Mouse (Mus musculus) bone marrow macrophage, adult 2 months (primary cell): ENCODE results near the gene Cpm. TPM values are rescaled to one million over a fixed set of nuclear protein-coding genes. Genes with fewer than 3 reads are reported as not detected.

Experiments used
- H3K27ac ChIP-seq: 2 replicates; pipeline ENCODE4 v1.5.1; 2012; ENCODE audit warnings: low read depth, low read length; ENCODE audit not compliant: insufficient read depth
- H3K4me1 ChIP-seq: 2 replicates; pipeline ENCODE4 v1.6.1; 2012; ENCODE audit warnings: low read length; ENCODE audit not compliant: control insufficient read depth, insufficient read depth
- H3K4me3 ChIP-seq: 2 replicates; pipeline ENCODE4 v1.5.1; 2012; ENCODE audit warnings: mild to moderate bottlenecking, low read length, moderate library complexity; ENCODE audit not compliant: insufficient read depth
- CTCF ChIP-seq: IDR thresholded peaks from 2 replicates; pipeline ENCODE4 v1.5.1; 2012; ENCODE audit warnings: low read depth, mild to moderate bottlenecking, low read length, moderate library complexity
- POLR2A ChIP-seq: IDR thresholded peaks from 2 replicates; pipeline ENCODE4 v1.6.1; 2012; ENCODE audit warnings: mild to moderate bottlenecking, low read depth, low read length, borderline replicate concordance
- polyA plus RNA-seq: library from polyadenylated mRNA; stranded (reverse); fragments of >200 nt; gene quantifications from 2 replicates; pipeline ENCODE4 v1.2.4, GENCODE M21; 2012; ENCODE audit not compliant: missing spikeins, insufficient read depth, insufficient read length

Cpm gene
- polyA plus RNA-seq, 1 experiment, result not detected

DNA sequence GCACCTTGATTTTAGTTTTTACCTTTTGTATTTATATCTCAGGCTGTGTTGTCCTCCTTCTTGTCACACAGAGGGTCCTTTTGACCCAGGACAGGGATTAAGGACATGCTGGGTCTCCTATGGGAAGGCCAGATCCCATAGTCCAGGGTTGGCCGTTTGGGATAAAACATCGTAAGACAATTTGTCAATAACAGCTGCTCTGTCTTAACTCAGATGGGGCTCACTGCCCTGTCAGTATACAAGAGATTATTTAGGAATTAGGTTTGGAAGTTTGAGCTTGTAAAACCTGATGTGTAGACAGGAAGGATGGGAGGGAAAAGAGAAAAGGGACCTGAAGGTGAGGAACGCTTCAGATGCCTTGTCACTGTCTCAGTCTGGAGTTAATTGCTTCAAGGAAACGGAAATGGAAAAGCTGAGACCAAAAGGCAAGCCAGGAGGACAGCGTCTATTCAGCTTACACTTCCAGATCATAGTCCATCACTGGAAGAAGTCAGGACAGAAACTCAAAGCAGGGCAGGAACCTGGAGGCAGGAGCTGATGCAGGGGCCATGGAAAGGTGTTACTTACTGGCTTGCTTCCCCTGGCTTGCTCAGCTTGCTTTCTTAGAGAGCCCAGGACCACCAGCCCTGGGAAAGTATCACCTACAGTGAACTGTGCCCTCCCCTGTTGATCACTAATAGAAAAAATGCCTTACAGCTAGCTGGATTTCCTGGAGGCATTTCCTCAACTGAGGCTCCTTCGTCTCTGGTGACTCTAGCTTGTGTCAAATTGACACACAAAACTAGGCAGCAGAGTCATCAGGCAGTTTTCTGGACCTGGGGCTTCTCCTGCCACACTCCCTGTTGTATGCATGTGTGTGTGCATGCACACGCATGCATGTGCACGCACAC is 27.9 kb upstream of the Cpm start:
- no peak for TF ChIP-seq POLR2A
- no peak for TF ChIP-seq CTCF
- Histone ChIP-seq H3K4me1 (peaks cover 1% of the 10 kb centered on the region), H3K27ac (no peak overlapping the region), H3K4me3 (no peak overlapping the region)

DNA sequence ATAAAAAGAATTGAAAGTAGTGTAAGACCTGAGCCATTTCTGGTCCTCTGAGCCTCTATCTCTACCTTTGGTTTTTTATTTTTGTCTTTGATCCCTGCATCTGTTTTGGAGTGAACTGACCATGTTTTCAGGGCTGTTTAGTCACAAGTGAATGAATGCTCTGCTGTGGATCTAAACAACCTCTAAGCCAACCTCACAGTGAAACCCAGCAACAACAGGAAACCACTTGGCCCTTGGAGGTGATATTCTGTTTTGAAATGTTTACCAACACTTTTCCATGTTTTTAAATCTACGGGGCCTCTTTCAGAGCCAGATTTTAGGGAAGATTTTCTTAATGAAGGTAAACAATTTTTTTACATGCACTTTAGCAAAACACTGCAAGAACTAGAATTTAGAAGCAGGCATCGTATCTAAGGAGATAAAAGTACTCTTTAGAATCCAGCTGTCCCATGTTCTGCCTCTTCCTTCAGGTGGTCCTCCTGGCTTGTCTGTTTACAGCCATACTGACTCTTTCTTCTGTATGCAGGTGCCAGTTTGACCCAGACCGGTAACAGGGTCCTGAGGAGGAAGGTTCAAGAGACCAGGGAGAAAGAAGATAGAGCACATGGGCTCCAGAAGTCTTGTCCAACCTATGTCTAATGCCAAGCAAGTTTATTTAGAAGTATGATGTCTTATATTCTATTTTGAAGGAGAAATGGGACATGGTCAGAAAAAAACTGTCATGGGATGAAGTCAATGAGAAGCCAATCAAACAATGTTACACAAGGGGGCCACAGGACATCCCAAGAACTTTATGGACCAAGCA is 26.8 kb upstream of the Cpm start:
- Histone ChIP-seq H3K4me3 (no peak overlapping the region), H3K27ac (no peak overlapping the region), H3K4me1 (no peaks in the 10 kb centered on the region; the same call in 1 of the 2 replicates)
- TF ChIP-seq CTCF (no peak), POLR2A (no peak)

DNA sequence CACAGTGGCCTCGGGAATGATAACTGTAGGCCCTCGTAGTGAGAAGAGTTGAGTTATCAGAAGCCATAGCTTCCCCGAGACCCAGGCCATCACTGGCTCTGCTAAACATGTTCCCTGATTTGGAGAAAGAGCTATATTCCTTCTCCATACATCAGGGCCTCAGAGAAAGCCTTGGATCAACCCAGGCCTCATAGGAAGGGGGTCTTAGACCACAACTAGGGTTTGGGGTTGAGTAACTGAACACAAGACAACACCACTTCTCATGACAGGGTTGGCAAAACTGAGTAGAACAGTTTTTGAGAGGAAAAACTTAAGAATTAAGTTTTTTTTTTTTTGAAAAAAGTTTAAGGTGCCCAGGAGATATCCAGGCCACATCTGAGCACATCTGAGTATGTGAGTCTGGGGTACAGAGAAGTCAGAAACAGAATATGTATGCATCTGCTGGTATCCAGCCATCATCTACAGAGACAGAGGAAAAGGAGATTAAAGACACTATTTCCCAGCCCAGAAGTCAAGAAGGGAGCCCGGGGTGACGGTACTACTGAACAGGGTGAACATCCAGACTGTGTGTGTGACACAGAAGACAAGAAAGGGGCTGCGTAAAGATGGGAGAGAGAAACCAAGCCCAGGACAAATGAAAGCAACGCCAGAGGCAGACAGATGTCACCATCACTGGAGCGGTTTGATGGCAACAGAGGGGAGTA is 26.0 kb upstream of the Cpm start:
- Histone ChIP-seq H3K4me1 (no peaks in the 10 kb centered on the region), H3K4me3 (no peak overlapping the region), H3K27ac (no peak overlapping the region)
- TF ChIP-seq POLR2A, result no peak
- TF ChIP-seq CTCF, result no peak

DNA sequence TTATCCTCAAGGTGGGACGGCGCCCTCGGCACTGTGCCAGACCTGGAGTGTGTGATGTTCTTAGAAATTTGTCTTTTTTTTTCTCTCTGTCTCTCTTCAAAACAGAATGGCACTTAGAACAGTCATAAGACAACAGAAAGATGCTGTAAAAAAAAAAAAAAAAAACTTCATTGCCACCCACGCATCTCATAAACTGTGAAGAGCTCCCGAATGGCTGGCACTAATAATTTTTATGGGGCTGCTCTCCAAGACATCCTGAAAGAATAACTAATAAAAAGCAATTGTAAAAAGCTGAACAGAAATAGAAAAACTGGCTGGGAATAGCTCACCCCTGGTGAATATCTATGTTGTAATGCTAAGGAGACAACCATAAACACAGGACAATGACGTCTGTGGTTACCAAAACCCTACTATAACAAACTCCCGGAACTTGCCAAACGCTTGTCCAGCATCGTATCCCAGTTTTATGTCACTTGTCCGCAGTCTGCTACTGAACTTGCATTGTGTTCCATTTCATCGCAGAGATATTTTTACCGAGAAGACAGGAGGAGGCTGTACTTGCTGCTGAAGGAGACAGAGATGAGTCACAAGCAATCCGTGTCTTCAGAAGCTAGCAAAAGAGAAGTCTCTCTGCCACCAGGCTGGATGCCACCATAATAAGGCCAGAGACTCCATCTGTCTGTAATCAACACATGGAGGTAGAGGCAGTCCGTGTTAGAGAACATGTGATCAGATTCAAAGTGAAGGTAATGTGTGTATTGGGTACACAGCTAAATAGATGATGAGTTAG is 25.3 kb upstream of the Cpm start:
- no peak for TF ChIP-seq POLR2A
- TF ChIP-seq CTCF, result no peak
- Histone ChIP-seq H3K4me1 (no peaks in the 10 kb centered on the region), H3K27ac (no peak overlapping the region), H3K4me3 (no peak overlapping the region)

DNA sequence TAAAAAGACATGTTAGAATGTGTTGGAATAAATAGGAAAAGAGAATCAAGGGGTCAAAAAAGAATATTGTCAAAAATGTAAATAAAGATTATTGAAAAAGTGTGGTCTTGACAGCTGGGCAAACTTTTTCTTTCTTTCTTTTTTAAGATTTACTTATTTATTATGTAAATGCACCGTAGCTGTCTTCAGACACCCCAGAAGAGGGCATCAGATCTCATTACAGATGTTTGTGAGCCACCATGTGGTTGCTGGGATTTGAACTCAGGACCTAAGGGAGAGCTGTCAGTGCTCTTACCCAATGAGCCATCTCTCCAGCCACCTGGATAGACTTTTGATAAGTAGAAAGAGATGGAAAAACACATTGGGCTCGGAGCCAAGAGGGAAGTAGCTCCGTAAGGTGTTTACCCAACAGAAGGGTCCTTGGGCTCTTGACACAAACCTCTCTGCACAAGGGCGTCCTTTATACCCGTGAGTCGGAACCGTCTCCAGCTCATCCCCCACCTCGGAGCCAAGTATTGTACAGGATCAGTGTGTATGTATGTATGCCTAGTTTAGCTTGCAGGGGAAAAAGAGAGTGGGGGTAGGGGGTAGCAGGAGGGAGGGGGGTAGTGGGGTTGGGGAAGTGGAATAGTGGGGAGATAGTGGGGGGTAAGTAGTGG is 24.5 kb upstream of the Cpm start:
- Histone ChIP-seq H3K4me1 (no peaks in the 10 kb centered on the region), H3K4me3 (no peak overlapping the region), H3K27ac (no peak overlapping the region)
- TF ChIP-seq CTCF, result no peak
- no peak for TF ChIP-seq POLR2A

DNA sequence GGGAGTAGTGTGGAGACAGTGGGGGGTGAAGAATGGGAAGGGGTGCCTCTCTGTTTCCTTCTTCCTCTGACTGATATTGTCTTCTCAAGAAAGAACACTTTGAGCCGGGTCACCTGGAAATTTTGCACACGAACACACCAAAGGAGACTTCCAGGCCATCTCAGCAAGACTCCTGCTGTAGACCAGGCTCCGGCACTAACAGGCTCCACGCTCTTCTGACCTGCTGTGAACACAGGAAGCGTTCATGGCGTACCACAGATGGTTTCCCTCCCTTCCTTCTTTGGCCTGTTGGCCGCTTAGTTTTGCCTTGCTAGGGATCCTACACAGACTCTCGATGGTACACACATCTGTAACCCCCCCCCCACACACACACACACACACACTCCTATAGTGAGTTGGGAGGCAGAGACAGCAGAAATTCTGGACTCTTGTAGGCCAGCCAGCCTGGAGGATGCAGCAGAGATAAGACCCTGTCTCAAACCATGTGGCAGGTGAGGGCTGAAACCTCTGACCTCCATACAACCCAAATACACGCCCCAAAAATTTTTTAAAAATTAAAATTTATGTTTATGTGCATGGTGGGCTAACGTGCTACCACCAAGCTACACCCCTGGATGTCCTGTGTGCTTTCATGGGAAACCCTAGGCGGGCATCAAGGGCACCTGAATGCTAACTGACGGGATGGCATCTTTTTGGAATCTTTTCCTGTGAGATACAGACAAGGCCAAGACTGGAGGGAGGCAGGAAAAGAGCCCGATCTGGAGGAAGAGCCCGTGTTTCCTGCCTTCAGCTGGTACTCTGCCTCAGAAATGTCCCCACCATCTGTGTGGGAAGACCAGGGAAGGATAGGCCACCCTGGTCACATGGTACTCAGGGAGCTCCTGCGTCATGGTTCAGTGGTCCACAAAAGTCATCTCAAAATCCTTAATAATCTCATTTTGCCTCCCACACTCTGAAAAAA is 23.7 kb upstream of the Cpm start:
- no peak overlapping the region for H3K4me3 ChIP-seq
- H3K4me1 ChIP-seq, result no peaks in the 10 kb centered on the region
- TF ChIP-seq POLR2A (no peak), CTCF (no peak)
- H3K27ac ChIP-seq, result no peak overlapping the region

DNA sequence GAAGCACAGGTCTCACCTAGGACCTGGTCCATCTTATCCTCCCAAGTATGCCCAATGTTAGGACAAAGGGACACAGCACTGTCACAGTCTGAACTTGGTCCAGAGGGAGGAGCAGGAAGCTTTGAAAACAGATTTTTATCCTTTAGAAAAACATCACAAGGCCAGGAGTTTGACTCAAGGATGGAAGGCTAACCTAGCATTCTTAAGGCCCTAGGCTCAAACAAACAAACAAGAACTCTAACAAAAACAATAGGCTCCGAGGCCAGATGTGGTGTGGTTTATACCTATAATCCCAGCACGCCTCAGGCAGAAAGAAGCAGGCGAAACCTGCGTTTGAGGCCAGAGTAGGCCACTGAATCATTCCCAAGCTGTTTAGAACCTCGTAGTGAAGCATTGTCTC is 22.9 kb upstream of the Cpm start:
- no peak overlapping the region for H3K4me3 ChIP-seq
- no peaks in the 10 kb centered on the region for H3K4me1 ChIP-seq
- no peak for TF ChIP-seq POLR2A
- no peak for TF ChIP-seq CTCF
- H3K27ac ChIP-seq, result no peak overlapping the region

DNA sequence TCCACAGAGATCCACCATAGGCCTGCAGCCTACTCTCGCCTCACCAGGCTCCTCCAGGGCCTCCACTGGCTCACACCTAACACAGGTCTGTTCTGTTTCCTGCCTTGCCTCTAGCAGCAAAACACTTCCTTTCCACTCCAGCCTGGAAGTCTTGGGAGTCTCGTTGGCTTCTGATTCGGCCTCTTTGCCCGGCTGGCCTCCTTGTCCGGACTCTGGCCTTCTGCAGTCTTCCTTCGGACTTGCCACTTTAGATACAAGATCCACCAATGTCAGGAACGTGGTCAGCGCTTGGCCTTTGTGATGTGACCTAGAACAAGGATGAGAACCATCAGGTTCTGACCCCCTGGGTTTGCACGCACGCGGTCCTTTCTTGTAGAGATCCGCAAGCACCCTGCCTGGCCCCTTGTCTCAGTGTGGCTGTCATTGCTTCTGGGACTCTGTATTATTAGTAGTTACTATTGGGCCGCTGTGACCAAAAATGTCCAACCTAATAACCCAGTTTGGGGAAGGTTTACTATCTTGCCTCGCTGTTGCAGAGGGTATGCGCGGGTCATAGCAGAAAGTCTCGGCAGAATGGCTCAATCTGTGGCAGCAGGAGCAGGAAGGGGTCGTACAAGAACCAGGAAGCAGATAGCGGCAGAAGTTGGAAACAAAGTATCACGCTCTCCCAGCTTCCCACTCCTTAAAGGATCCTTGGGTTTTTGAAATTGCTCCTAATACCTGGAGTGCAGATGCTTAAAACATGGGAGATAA is 22.1 kb upstream of the Cpm start:
- H3K27ac ChIP-seq, result no peak overlapping the region
- H3K4me1 ChIP-seq, result no peaks in the 10 kb centered on the region
- no peak for TF ChIP-seq CTCF
- no peak for TF ChIP-seq POLR2A
- no peak overlapping the region for H3K4me3 ChIP-seq
